Mouse (Mus musculus): ENCODE data around the gene Gm10273. TPM values are rescaled to one million over a fixed set of nuclear protein-coding genes. Genes with fewer than 3 reads are reported as not detected.

Gm10273 gene
- total and polyA plus RNA-seq, 2 experiments from 2014 or later, result 4.6 to 11.2 TPM

- no peaks in the 10 kb centered on the region for H3K27me3 ChIP-seq (ENCODE audit: insufficient read depth, low read length)
- H3K9ac ChIP-seq, result no peak overlapping the region
- H3K4me2 ChIP-seq (ENCODE audit: low read depth), result no peak overlapping the region
- no peak for TF ChIP-seq CTCF (IDR thresholded peaks at IDR 0.05; ENCODE audit: low read depth)
- no peak overlapping the region for H3K4me3 ChIP-seq (ENCODE audit: low read depth, low read length)
- no peak for ATAC-seq
- no peak for DNase-seq
- H3K4me1 ChIP-seq (ENCODE audit: insufficient read depth), result no peaks in the 10 kb centered on the region
- H3K27ac ChIP-seq (ENCODE audit: low read depth, low read length), result no peak overlapping the region
- H3K36me3 ChIP-seq (ENCODE audit: insufficient read depth), result no peaks in the 10 kb centered on the region
- no peaks in the 10 kb centered on the region for H3K9me3 ChIP-seq (ENCODE audit: low read length)
- 95% methylated on average over 12 of the region's 12 CpGs for WGBS
Measured at GRCm38 (mm10) chr10:59438651-59439050, 43.2 kb downstream of the Gm10273 start.

DNA sequence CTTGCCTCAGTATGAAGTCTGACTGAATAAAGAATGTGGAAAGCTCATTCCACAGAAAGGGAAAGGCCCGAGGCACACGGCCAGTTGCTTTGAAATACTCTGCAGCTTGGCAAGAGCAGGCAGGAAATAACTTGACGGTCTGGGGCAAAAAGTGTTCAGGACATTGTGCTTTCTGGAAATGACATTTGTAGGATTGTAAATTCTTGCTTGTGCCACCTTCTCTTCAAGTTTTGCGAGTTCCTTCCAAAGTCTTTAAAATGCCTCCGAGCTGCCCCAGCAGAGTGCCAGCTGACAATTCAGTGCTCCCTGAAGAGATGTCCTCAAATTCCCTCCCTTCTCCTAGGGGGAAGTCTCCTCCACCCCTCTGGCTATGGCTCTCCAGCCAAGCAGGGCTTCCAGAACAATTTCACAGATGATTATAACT is 44.1 kb downstream of the Gm10273 start:
- Histone ChIP-seq H3K27me3 (ENCODE audit: insufficient read depth, low read length) (no peaks in the 10 kb centered on the region), H3K36me3 (ENCODE audit: insufficient read depth) (no peaks in the 10 kb centered on the region), H3K4me1 (ENCODE audit: insufficient read depth) (no peaks in the 10 kb centered on the region), H3K9me3 (ENCODE audit: low read length) (no peaks in the 10 kb centered on the region), H3K4me3 (ENCODE audit: low read depth, low read length) (no peak overlapping the region), H3K27ac (ENCODE audit: low read depth, low read length) (no peak overlapping the region), H3K4me2 (ENCODE audit: low read depth) (no peak overlapping the region), H3K9ac (no peak overlapping the region)
- ATAC-seq, result no peak
- no peak for DNase-seq
- no peak for TF ChIP-seq CTCF (IDR thresholded peaks at IDR 0.05; ENCODE audit: low read depth)
- WGBS, result 37% methylated on average over 5 of the region's 5 CpGs

- Histone ChIP-seq H3K27me3 (ENCODE audit: insufficient read depth, low read length) (no peaks in the 10 kb centered on the region), H3K4me3 (ENCODE audit: low read depth, low read length) (no peak overlapping the region), H3K9ac (no peak overlapping the region), H3K9me3 (ENCODE audit: low read length) (no peaks in the 10 kb centered on the region), H3K27ac (ENCODE audit: low read depth, low read length) (no peak overlapping the region), H3K36me3 (ENCODE audit: insufficient read depth) (no peaks in the 10 kb centered on the region), H3K4me1 (ENCODE audit: insufficient read depth) (no peaks in the 10 kb centered on the region), H3K4me2 (ENCODE audit: low read depth) (no peak overlapping the region)
- ATAC-seq (no peak), DNase-seq (no peak)
- no peak for TF ChIP-seq CTCF (IDR thresholded peaks at IDR 0.05; ENCODE audit: low read depth)
- WGBS, result 39% methylated on average over 6 of the region's 6 CpGs
Measured at GRCm38 (mm10) chr10:59440177-59440576, 44.7 kb downstream of the Gm10273 start.

DNA sequence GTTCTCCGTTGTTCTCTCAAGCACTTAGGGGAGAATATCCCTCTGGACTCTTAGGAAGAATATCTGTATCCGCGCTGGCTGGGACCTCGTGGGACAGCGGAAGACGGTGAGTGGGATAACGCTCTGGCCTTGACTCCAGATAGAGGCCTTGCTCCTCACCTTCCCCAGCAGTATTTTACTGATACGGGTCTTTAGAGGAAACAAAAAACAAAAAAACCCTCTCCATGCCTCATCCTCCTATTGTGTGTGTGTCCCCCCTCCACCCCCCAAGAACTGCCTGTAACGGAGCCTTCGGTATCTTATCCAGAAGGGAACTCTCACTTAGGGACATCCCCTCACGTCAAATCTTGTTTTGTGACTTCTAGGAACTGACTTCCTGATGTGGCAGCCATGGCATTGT is 46.3 kb downstream of the Gm10273 start, which contains the start of gene Oit3:
Gene Oit3, minus strand, starts transcription at position 44 of the 400 bp plus-strand sequence.
- H3K36me3 ChIP-seq (ENCODE audit: insufficient read depth), result no peaks in the 10 kb centered on the region
- H3K9me3 ChIP-seq (ENCODE audit: low read length), result no peaks in the 10 kb centered on the region
- 87% methylated on average over 11 of the region's 11 CpGs for WGBS
- ATAC-seq (no peak), DNase-seq (no peak)
- TF ChIP-seq CTCF (IDR thresholded peaks at IDR 0.05; ENCODE audit: low read depth), result no peak
- H3K27me3 ChIP-seq (ENCODE audit: insufficient read depth, low read length), result no peaks in the 10 kb centered on the region
- H3K27ac ChIP-seq (ENCODE audit: low read depth, low read length), result no peak within 1 kb of the TSS
- H3K9ac ChIP-seq, result no peak within 1 kb of the TSS
- H3K4me2 ChIP-seq (ENCODE audit: low read depth), result no peak within 1 kb of the TSS
- H3K4me3 ChIP-seq (ENCODE audit: low read depth, low read length), result no peak within 1 kb of the TSS
- H3K4me1 ChIP-seq (ENCODE audit: insufficient read depth), result no peaks in the 10 kb centered on the region

DNA sequence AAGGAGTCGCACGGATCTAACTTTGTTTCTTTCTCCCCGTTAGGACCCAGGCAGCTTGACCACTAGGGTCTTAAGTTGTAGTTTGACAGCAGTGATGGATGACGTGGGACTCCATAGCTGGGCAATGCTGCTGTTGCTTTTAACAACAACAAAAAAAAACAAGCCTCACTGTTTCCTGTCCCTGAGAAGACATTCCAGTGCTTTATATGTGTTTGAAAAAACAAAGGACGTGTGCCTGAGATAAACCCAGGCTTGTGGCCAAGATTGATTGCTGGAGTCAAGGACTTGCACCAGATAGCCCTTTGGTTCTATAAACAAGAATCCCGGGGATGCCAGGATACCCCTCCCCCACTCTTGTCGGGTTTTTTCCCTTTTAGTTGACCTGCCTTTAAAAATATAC is 47.8 kb downstream of the Gm10273 start:
- Histone ChIP-seq H3K4me2 (ENCODE audit: low read depth) (no peak overlapping the region), H3K9ac (no peak overlapping the region), H3K27ac (ENCODE audit: low read depth, low read length) (no peak overlapping the region), H3K9me3 (ENCODE audit: low read length) (no peaks in the 10 kb centered on the region), H3K4me1 (ENCODE audit: insufficient read depth) (no peaks in the 10 kb centered on the region), H3K27me3 (ENCODE audit: insufficient read depth, low read length) (no peaks in the 10 kb centered on the region), H3K36me3 (ENCODE audit: insufficient read depth) (no peaks in the 10 kb centered on the region), H3K4me3 (ENCODE audit: low read depth, low read length) (no peak overlapping the region)
- TF ChIP-seq CTCF (IDR thresholded peaks at IDR 0.05; ENCODE audit: low read depth), result no peak
- ATAC-seq (no peak), DNase-seq (no peak)
- 65% methylated on average over 7 of the region's 7 CpGs for WGBS

DNA sequence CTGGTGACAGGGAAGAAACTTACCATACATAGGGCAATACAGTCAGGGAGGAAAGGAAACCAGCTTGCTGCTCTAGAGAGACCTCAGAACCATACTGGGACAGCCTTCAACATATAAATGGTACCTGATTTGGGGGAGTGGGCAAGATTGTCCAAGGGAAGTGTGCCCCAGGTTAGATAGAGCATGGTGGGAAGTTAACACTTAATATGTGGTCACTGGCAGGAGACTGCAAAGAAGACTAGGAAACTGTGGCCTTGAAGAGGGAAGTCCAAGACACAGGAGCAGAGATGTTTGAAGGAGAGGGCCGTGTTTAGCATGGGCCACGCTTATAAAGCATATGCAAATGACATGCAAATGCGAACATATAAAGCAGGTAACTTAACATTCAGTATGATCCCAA is 48.7 kb downstream of the Gm10273 start:
- no peak overlapping the region for H3K4me3 ChIP-seq (ENCODE audit: low read depth, low read length)
- H3K4me2 ChIP-seq (ENCODE audit: low read depth), result no peak overlapping the region
- H3K4me1 ChIP-seq (ENCODE audit: insufficient read depth), result no peaks in the 10 kb centered on the region
- ATAC-seq (no peak), DNase-seq (no peak)
- H3K27ac ChIP-seq (ENCODE audit: low read depth, low read length), result no peak overlapping the region
- no peak for TF ChIP-seq CTCF (IDR thresholded peaks at IDR 0.05; ENCODE audit: low read depth)
- no peaks in the 10 kb centered on the region for H3K27me3 ChIP-seq (ENCODE audit: insufficient read depth, low read length)
- H3K9ac ChIP-seq, result no peak overlapping the region
- 68% methylated on average over 3 of the region's 3 CpGs for WGBS
- no peaks in the 10 kb centered on the region for H3K36me3 ChIP-seq (ENCODE audit: insufficient read depth)
- no peaks in the 10 kb centered on the region for H3K9me3 ChIP-seq (ENCODE audit: low read length)

DNA sequence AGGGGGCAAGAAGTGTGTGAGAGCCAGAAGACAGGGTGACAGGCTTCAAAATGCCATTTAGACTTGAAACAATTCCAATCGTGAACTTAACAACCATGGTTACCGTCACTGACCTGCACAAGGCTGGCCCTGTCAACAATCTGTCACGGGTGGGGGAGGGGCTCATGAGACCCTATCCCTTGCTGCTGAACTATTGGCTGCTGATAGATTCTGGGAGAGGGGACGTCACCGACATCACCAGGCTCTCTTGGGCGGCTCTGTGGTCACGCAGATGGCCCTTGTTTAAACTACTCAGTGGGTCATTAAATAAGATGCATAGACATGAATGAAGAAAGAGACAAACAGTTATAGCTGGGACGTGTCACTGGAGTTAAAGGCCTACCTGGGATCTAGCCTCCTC is 49.2 kb downstream of the Gm10273 start:
- ATAC-seq, result no peak
- Histone ChIP-seq H3K27me3 (ENCODE audit: insufficient read depth, low read length) (no peaks in the 10 kb centered on the region), H3K9ac (no peak overlapping the region), H3K27ac (ENCODE audit: low read depth, low read length) (no peak overlapping the region), H3K36me3 (ENCODE audit: insufficient read depth) (no peaks in the 10 kb centered on the region), H3K4me1 (ENCODE audit: insufficient read depth) (no peaks in the 10 kb centered on the region), H3K4me2 (ENCODE audit: low read depth) (no peak overlapping the region), H3K9me3 (ENCODE audit: low read length) (no peaks in the 10 kb centered on the region), H3K4me3 (ENCODE audit: low read depth, low read length) (no peak overlapping the region)
- no peak for TF ChIP-seq CTCF (IDR thresholded peaks at IDR 0.05; ENCODE audit: low read depth)
- 72% methylated on average over 8 of the region's 8 CpGs for WGBS
- no peak for DNase-seq

Other genes starting within 250 kb of the Gm10273 start
- gene Sept10, start 173.8 kb upstream of the Gm10273 start, total RNA-seq (2014; rRNA removed), result 9.8 and 13.4 TPM in 2 replicates
- gene Sept10, start 173.8 kb upstream of the Gm10273 start, polyA plus RNA-seq (2015; fragmentation: Nextera tagmentation; extraction: Ambion mirVana), result 13.1 and 13.6 TPM in 2 replicates
- 29.6 and 33.3 TPM in 2 replicates for gene Sowahc, start 173.7 kb upstream of the Gm10273 start, total RNA-seq (2014; rRNA removed)
- gene Sowahc, start 173.7 kb upstream of the Gm10273 start, polyA plus RNA-seq (2015; fragmentation: Nextera tagmentation; extraction: Ambion mirVana), result 9.3 and 13.4 TPM in 2 replicates
- 26.7 and 29.3 TPM in 2 replicates for gene P4ha1, start 72.3 kb upstream of the Gm10273 start, total RNA-seq (2014; rRNA removed)
- 12.4 and 13.4 TPM in 2 replicates for gene P4ha1, start 72.3 kb upstream of the Gm10273 start, polyA plus RNA-seq (2015; fragmentation: Nextera tagmentation; extraction: Ambion mirVana)
- not detected in 2 replicates for gene Pla2g12b, start 8.0 kb downstream of the Gm10273 start, total RNA-seq (2014; rRNA removed)
- gene Pla2g12b, start 8.0 kb downstream of the Gm10273 start, polyA plus RNA-seq (2015; fragmentation: Nextera tagmentation; extraction: Ambion mirVana), result not detected in 2 replicates
- 0.19 TPM in 1 of 2 replicates, not detected in the other for gene Oit3, start 46.1 kb downstream of the Gm10273 start, total RNA-seq (2014; rRNA removed)
- 0.10 and 0.27 TPM in 2 replicates for gene Oit3, start 46.1 kb downstream of the Gm10273 start, polyA plus RNA-seq (2015; fragmentation: Nextera tagmentation; extraction: Ambion mirVana)
- gene Gm10322, start 220.4 kb downstream of the Gm10273 start, total RNA-seq (2014; rRNA removed), result not detected in 2 replicates
- gene Gm10322, start 220.4 kb downstream of the Gm10273 start, polyA plus RNA-seq (2015; fragmentation: Nextera tagmentation; extraction: Ambion mirVana), result not detected in 2 replicates
- gene Mcu, start 221.1 kb downstream of the Gm10273 start, total RNA-seq (2014; rRNA removed), result 41.0 and 47.9 TPM in 2 replicates
- 51.4 and 58.0 TPM in 2 replicates for gene Mcu, start 221.1 kb downstream of the Gm10273 start, polyA plus RNA-seq (2015; fragmentation: Nextera tagmentation; extraction: Ambion mirVana)

All from forebrain, postnatal 0 days (tissue).